Mouse (Mus musculus): ENCODE measurements around the gene Gpr35. TPM values are rescaled to one million over a fixed set of nuclear protein-coding genes. Genes with fewer than 3 reads are reported as not detected.
A peak's percentile ranks its signal among the peaks of the same experiment; 100 is the strongest.

Gpr35 gene
- polyA plus RNA-seq, 1 experiment from 2014 or later: not detected

GRCm38 (mm10) chr1:92982931-92983605 lies 32.4 kb downstream of the Gpr35 start:
- Histone ChIP-seq H3K4me2 (replicated peaks; ENCODE audit: low read depth, low read length) (no peak overlapping the region), H3K36me3 (ENCODE audit: control insufficient read depth, insufficient read depth, low read length) (no peaks in the 10 kb centered on the region), H3K9ac (ENCODE audit: low read depth, low read length) (no peak overlapping the region), H3K4me1 (replicated peaks; ENCODE audit: control insufficient read depth, insufficient read depth, low read length) (no peaks in the 10 kb centered on the region), H3K27ac (ENCODE audit: low read depth, low read length) (no peak overlapping the region), H3K27me3 (ENCODE audit: control insufficient read depth, insufficient read depth, low read length) (no peaks in the 10 kb centered on the region), H3K4me3 (ENCODE audit: low read depth, low read length) (no peak overlapping the region), H3K9me3 (ENCODE audit: control insufficient read depth, low read length) (no peaks in the 10 kb centered on the region)
- no peak for DNase-seq (ENCODE audit: low spot score)
- no peak for ATAC-seq (ENCODE audit: low FRiP score)
- WGBS: 91% methylated on average over 17 of the region's 17 CpGs

- no peaks in the 10 kb centered on the region for H3K36me3 ChIP-seq (ENCODE audit: control insufficient read depth, insufficient read depth, low read length)
- H3K27ac ChIP-seq (ENCODE audit: low read depth, low read length): no peak overlapping the region
- H3K9ac ChIP-seq (ENCODE audit: low read depth, low read length): no peak overlapping the region
- H3K9me3 ChIP-seq (ENCODE audit: control insufficient read depth, low read length): no peaks in the 10 kb centered on the region
- H3K4me2 ChIP-seq (replicated peaks; ENCODE audit: low read depth, low read length): no peak overlapping the region
- no peaks in the 10 kb centered on the region for H3K27me3 ChIP-seq (ENCODE audit: control insufficient read depth, insufficient read depth, low read length)
- 94% methylated on average over 5 of the region's 5 CpGs for WGBS
- DNase-seq (ENCODE audit: low spot score) (no peak), ATAC-seq (ENCODE audit: low FRiP score) (no peak)
- no peaks in the 10 kb centered on the region for H3K4me1 ChIP-seq (replicated peaks; ENCODE audit: control insufficient read depth, insufficient read depth, low read length)
- H3K4me3 ChIP-seq (ENCODE audit: low read depth, low read length): no peak overlapping the region
Measured at GRCm38 (mm10) chr1:92984999-92985398, 34.3 kb downstream of the Gpr35 start.

GRCm38 (mm10) chr1:92988894-92989293 lies 38.2 kb downstream of the Gpr35 start:
- Histone ChIP-seq H3K27ac (ENCODE audit: low read depth, low read length) (no peak overlapping the region), H3K4me3 (ENCODE audit: low read depth, low read length) (no peak overlapping the region), H3K4me2 (replicated peaks; ENCODE audit: low read depth, low read length) (no peak overlapping the region), H3K9me3 (ENCODE audit: control insufficient read depth, low read length) (no peaks in the 10 kb centered on the region), H3K36me3 (ENCODE audit: control insufficient read depth, insufficient read depth, low read length) (no peaks in the 10 kb centered on the region), H3K4me1 (replicated peaks; ENCODE audit: control insufficient read depth, insufficient read depth, low read length) (no peaks in the 10 kb centered on the region), H3K9ac (ENCODE audit: low read depth, low read length) (no peak overlapping the region), H3K27me3 (ENCODE audit: control insufficient read depth, insufficient read depth, low read length) (no peaks in the 10 kb centered on the region)
- ATAC-seq (ENCODE audit: low FRiP score): no peak
- DNase-seq (ENCODE audit: low spot score): no peak
- WGBS: 82% methylated on average over 4 of the region's 4 CpGs

GRCm38 (mm10) chr1:92989891-92990290 lies 39.2 kb downstream of the Gpr35 start:
- no peaks in the 10 kb centered on the region for H3K4me1 ChIP-seq (replicated peaks; ENCODE audit: control insufficient read depth, insufficient read depth, low read length)
- no peak overlapping the region for H3K4me2 ChIP-seq (replicated peaks; ENCODE audit: low read depth, low read length)
- H3K36me3 ChIP-seq (ENCODE audit: control insufficient read depth, insufficient read depth, low read length): no peaks in the 10 kb centered on the region
- H3K27me3 ChIP-seq (ENCODE audit: control insufficient read depth, insufficient read depth, low read length): no peaks in the 10 kb centered on the region
- no peaks in the 10 kb centered on the region for H3K9me3 ChIP-seq (ENCODE audit: control insufficient read depth, low read length)
- H3K4me3 ChIP-seq (ENCODE audit: low read depth, low read length): no peak overlapping the region
- WGBS: 81% methylated on average over 4 of the region's 4 CpGs
- DNase-seq (ENCODE audit: low spot score): no peak
- ATAC-seq (ENCODE audit: low FRiP score): no peak
- H3K27ac ChIP-seq (ENCODE audit: low read depth, low read length): no peak overlapping the region
- no peak overlapping the region for H3K9ac ChIP-seq (ENCODE audit: low read depth, low read length)

GRCm38 (mm10) chr1:92992214-92992855 lies 41.7 kb downstream of the Gpr35 start:
- DNase-seq (ENCODE audit: low spot score) (no peak), ATAC-seq (ENCODE audit: low FRiP score) (no peak)
- Histone ChIP-seq H3K9ac (ENCODE audit: low read depth, low read length) (no peak overlapping the region), H3K4me3 (ENCODE audit: low read depth, low read length) (no peak overlapping the region), H3K27ac (ENCODE audit: low read depth, low read length) (no peak overlapping the region), H3K36me3 (ENCODE audit: control insufficient read depth, insufficient read depth, low read length) (no peaks in the 10 kb centered on the region), H3K27me3 (ENCODE audit: control insufficient read depth, insufficient read depth, low read length) (no peaks in the 10 kb centered on the region), H3K4me2 (replicated peaks; ENCODE audit: low read depth, low read length) (no peak overlapping the region), H3K4me1 (replicated peaks; ENCODE audit: control insufficient read depth, insufficient read depth, low read length) (no peaks in the 10 kb centered on the region), H3K9me3 (ENCODE audit: control insufficient read depth, low read length) (no peaks in the 10 kb centered on the region)
- WGBS: 80% methylated on average over 6 of the region's 6 CpGs

- Histone ChIP-seq H3K4me1 (replicated peaks; ENCODE audit: control insufficient read depth, insufficient read depth, low read length) (no peaks in the 10 kb centered on the region), H3K4me2 (replicated peaks; ENCODE audit: low read depth, low read length) (no peak overlapping the region), H3K9ac (ENCODE audit: low read depth, low read length) (no peak overlapping the region), H3K36me3 (ENCODE audit: control insufficient read depth, insufficient read depth, low read length) (no peaks in the 10 kb centered on the region), H3K27ac (ENCODE audit: low read depth, low read length) (no peak overlapping the region), H3K4me3 (ENCODE audit: low read depth, low read length) (no peak overlapping the region), H3K27me3 (ENCODE audit: control insufficient read depth, insufficient read depth, low read length) (no peaks in the 10 kb centered on the region), H3K9me3 (ENCODE audit: control insufficient read depth, low read length) (no peaks in the 10 kb centered on the region)
- DNase-seq (ENCODE audit: low spot score) (no peak), ATAC-seq (ENCODE audit: low FRiP score) (no peak)
- 77% methylated on average over 2 of the region's 2 CpGs for WGBS
Measured at GRCm38 (mm10) chr1:92992880-92993279, 42.2 kb downstream of the Gpr35 start.

- ATAC-seq (ENCODE audit: low FRiP score): no peak
- DNase-seq (ENCODE audit: low spot score): no peak
- Histone ChIP-seq H3K4me2 (replicated peaks; ENCODE audit: low read depth, low read length) (no peak within 1 kb of the TSS), H3K9ac (ENCODE audit: low read depth, low read length) (no peak within 1 kb of the TSS), H3K27me3 (ENCODE audit: control insufficient read depth, insufficient read depth, low read length) (no peaks in the 10 kb centered on the region), H3K4me3 (ENCODE audit: low read depth, low read length) (no peak within 1 kb of the TSS), H3K36me3 (ENCODE audit: control insufficient read depth, insufficient read depth, low read length) (no peaks in the 10 kb centered on the region), H3K27ac (ENCODE audit: low read depth, low read length) (no peak within 1 kb of the TSS), H3K4me1 (replicated peaks; ENCODE audit: control insufficient read depth, insufficient read depth, low read length) (no peaks in the 10 kb centered on the region), H3K9me3 (ENCODE audit: control insufficient read depth, low read length) (no peaks in the 10 kb centered on the region)
- WGBS: 79% methylated on average over 7 of the region's 7 CpGs
Measured at GRCm38 (mm10) chr1:93006061-93006460, 55.4 kb downstream of the Gpr35 start, which contains the start of gene Aqp12. Aqp12 (plus strand) TSS chr1:93006334.

- Histone ChIP-seq H3K27me3 (ENCODE audit: control insufficient read depth, insufficient read depth, low read length) (no peaks in the 10 kb centered on the region), H3K27ac (ENCODE audit: low read depth, low read length) (no peak overlapping the region), H3K9me3 (ENCODE audit: control insufficient read depth, low read length) (no peaks in the 10 kb centered on the region), H3K4me2 (replicated peaks; ENCODE audit: low read depth, low read length) (no peak overlapping the region), H3K4me3 (ENCODE audit: low read depth, low read length) (no peak overlapping the region), H3K9ac (ENCODE audit: low read depth, low read length) (no peak overlapping the region), H3K4me1 (replicated peaks; ENCODE audit: control insufficient read depth, insufficient read depth, low read length) (no peaks in the 10 kb centered on the region), H3K36me3 (ENCODE audit: control insufficient read depth, insufficient read depth, low read length) (no peaks in the 10 kb centered on the region)
- WGBS: 81% methylated on average over 4 of the region's 4 CpGs
- DNase-seq (ENCODE audit: low spot score) (no peak), ATAC-seq (ENCODE audit: low FRiP score) (no peak)
Measured at GRCm38 (mm10) chr1:93009196-93009595, 58.5 kb downstream of the Gpr35 start.

GRCm38 (mm10) chr1:93010731-93011130 lies 60.1 kb downstream of the Gpr35 start:
- no peak overlapping the region for H3K4me3 ChIP-seq (ENCODE audit: low read depth, low read length)
- no peak overlapping the region for H3K27ac ChIP-seq (ENCODE audit: low read depth, low read length)
- no peaks in the 10 kb centered on the region for H3K9me3 ChIP-seq (ENCODE audit: control insufficient read depth, low read length)
- H3K4me2 ChIP-seq (replicated peaks; ENCODE audit: low read depth, low read length): no peak overlapping the region
- no peak overlapping the region for H3K9ac ChIP-seq (ENCODE audit: low read depth, low read length)
- WGBS: 36% methylated on average over 3 of the region's 3 CpGs
- H3K4me1 ChIP-seq (replicated peaks; ENCODE audit: control insufficient read depth, insufficient read depth, low read length): no peaks in the 10 kb centered on the region
- DNase-seq (ENCODE audit: low spot score) (peak; percentile 59), ATAC-seq (ENCODE audit: low FRiP score) (no peak)
- no peaks in the 10 kb centered on the region for H3K27me3 ChIP-seq (ENCODE audit: control insufficient read depth, insufficient read depth, low read length)
- H3K36me3 ChIP-seq (ENCODE audit: control insufficient read depth, insufficient read depth, low read length): no peaks in the 10 kb centered on the region

All from hindbrain, embryonic 11.5 days (tissue).